Mouse (Mus musculus) heart, embryonic 16.5 days (tissue): ENCODE measurements around the gene Ndufaf7. TPM values are rescaled to one million over a fixed set of nuclear protein-coding genes. Genes with fewer than 3 reads are reported as not detected.

ENCODE experiments used
- polyA plus RNA-seq: library from polyadenylated mRNA; unstranded; fragments of >200 nt; fragmentation: Nextera tagmentation; extraction: Ambion mirVana; gene quantifications from 2 replicates; pipeline ENCODE4 v1.2.1, GENCODE M21; 2015

The Ndufaf7 gene
- polyA plus RNA-seq, 1 experiment from 2014 or later: 66.1 TPM

Other genes with a start within 250 kb of the Ndufaf7 start
- 12.4 and 12.7 TPM in 2 replicates for gene Strn, start 199.9 kb upstream of the Ndufaf7 start, polyA plus RNA-seq
- 24.7 and 28.7 TPM in 2 replicates for gene Heatr5b, start 101.8 kb upstream of the Ndufaf7 start, polyA plus RNA-seq
- 38.5 and 43.7 TPM in 2 replicates for gene Gpatch11, start 101.6 kb upstream of the Ndufaf7 start, polyA plus RNA-seq
- gene Eif2ak2, start 54.6 kb upstream of the Ndufaf7 start, polyA plus RNA-seq: 9.6 and 10.4 TPM in 2 replicates
- gene Sult6b1, start 30.1 kb upstream of the Ndufaf7 start, polyA plus RNA-seq: 0.16 and 0.17 TPM in 2 replicates
- 80.1 and 83.0 TPM in 2 replicates for gene Cebpzos, start 20.6 kb upstream of the Ndufaf7 start, polyA plus RNA-seq
- 25.3 and 29.8 TPM in 2 replicates for gene Cebpz, start 70 bp upstream of the Ndufaf7 start, polyA plus RNA-seq
- 23.1 and 24.0 TPM in 2 replicates for gene Prkd3, start 83.7 kb downstream of the Ndufaf7 start, polyA plus RNA-seq
- 18.6 and 24.8 TPM in 2 replicates for gene Qpct, start 114.8 kb downstream of the Ndufaf7 start, polyA plus RNA-seq